Mouse (Mus musculus): ENCODE measurements around the gene Glrx5.

The Glrx5 gene

DNA sequence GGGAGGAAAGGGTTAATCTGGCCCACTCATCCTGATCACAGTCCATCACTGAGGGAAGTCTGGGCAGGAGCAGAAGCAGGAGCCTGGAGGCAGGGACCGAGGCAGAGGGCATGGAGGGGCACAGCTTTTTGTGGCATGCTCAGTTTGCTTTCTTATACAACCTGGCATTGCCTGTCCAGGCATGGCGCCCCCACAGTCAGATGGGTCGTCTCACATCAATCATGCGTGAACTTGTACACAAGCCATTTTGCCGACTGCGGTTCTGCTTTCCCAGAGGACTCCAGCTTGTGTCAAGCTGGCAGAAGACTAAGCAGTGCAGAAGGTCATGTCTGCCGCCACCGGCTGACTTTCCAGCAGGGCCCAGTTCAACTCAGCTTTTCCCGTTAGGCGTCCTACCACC lies 34.0 kb downstream of the Glrx5 start:
- no peak for DNase-seq (ENCODE audit: low read depth in 2 of 2, low spot score in 2 of 2)

- peak in 1 of 2 experiments; percentile 13 for DNase-seq (ENCODE audit: low read depth in 2 of 2, low spot score in 2 of 2)
Measured at GRCm38 (mm10) chr12:105068911-105069310, 36.4 kb downstream of the Glrx5 start.

GRCm38 (mm10) chr12:105073708-105074107 lies 41.2 kb downstream of the Glrx5 start:
- no peak for DNase-seq (ENCODE audit: low read depth in 2 of 2, low spot score in 2 of 2)

GRCm38 (mm10) chr12:105075496-105075895 lies 43.0 kb downstream of the Glrx5 start:
- DNase-seq (ENCODE audit: low read depth in 2 of 2, low spot score in 2 of 2): no peak

GRCm38 (mm10) chr12:105076511-105076910 lies 44.0 kb downstream of the Glrx5 start:
- no peak for DNase-seq (ENCODE audit: low read depth in 2 of 2, low spot score in 2 of 2)

GRCm38 (mm10) chr12:105077232-105077631 lies 44.7 kb downstream of the Glrx5 start:
- DNase-seq (ENCODE audit: low read depth in 2 of 2, low spot score in 2 of 2): no peak

GRCm38 (mm10) chr12:105084171-105084570 lies 51.7 kb downstream of the Glrx5 start:
- DNase-seq (ENCODE audit: low read depth in 2 of 2, low spot score in 2 of 2): no peak

GRCm38 (mm10) chr12:105084816-105085215 lies 52.3 kb downstream of the Glrx5 start:
- DNase-seq (ENCODE audit: low read depth in 2 of 2, low spot score in 2 of 2): no peak

- no peak for DNase-seq (ENCODE audit: low read depth in 2 of 2, low spot score in 2 of 2)
Measured at GRCm38 (mm10) chr12:105085296-105085695, 52.8 kb downstream of the Glrx5 start.

GRCm38 (mm10) chr12:105086781-105087180 lies 54.3 kb downstream of the Glrx5 start:
- no peak for DNase-seq (ENCODE audit: low read depth in 2 of 2, low spot score in 2 of 2)

- DNase-seq (ENCODE audit: low read depth in 2 of 2, low spot score in 2 of 2): no peak
Measured at GRCm38 (mm10) chr12:105087353-105087752, 54.9 kb downstream of the Glrx5 start.

GRCm38 (mm10) chr12:105089231-105089630 lies 56.7 kb downstream of the Glrx5 start:
- DNase-seq (ENCODE audit: low read depth in 2 of 2, low spot score in 2 of 2): no peak

DNA sequence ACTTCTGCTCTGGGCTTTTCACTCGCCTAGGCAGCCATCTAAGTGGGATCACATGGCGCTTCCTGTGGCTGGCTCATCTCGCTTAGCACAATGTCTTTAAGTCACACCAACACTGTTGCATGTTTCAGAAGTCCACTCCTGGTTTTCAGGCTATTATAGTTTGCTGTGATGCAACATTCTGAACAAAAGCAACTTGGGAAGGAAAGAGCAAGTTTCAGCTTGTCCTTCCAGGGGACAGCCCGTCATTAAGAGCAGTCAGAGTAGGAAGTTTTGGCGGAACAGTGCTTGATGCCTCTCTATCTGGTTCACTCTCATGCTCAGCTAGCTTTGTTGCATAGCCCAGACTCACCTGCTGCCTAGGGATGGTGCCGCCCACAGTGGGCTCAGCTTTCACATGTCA lies 59.1 kb downstream of the Glrx5 start:
- no peak for DNase-seq (ENCODE audit: low read depth in 2 of 2, low spot score in 2 of 2)
